Mouse (Mus musculus) layer of hippocampus, adult 11-12 months (tissue): ENCODE measurements around the gene Tex2.
"Not testable (repeated sequence)": the region's sequence is repeated elsewhere in the genome, so short reads cannot be mapped to it uniquely, and the experiment has no call there.

ENCODE experiments used
- DNase-seq: peaks from one replicate; pipeline ENCODE4 v3.0.0; 2022; ENCODE audit warnings: low spot score

Gene Tex2

DNA sequence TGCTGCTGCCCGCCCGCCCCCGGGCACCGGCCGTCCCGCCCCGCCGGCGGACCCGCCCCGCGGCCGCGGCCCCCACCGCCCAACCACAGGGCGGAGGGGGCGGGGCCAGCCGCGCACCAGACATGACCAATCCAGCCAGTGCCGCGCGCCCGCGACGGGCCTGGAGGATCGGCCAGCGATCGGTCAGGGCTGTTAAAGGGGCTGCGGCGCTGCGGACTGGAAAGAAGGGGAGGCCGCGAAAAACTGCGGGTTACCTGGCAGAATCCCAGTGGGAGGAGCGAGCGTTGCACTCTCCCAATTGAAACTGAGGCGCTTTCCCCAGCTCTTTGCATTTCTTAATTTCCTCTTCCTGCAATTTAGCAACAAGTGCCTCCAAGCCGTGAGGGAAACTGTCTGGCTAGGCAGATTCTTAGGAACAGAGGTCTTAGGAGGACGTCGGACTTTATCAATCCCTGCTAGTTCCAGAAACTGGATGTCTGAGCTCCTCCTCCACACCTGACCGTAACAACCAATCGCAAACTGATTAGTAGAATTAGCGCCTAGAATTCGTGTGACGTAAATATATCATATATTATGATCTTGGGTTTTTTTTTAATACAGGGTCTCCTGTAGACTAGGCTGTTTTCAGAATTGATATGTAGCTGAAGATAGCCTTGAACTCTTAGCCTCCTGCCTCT, at the start of gene Tex2:
Gene Tex2, minus strand, starts transcription at position 463 of the 677 bp plus-strand sequence.
- peak; percentile 98 for DNase-seq

DNA sequence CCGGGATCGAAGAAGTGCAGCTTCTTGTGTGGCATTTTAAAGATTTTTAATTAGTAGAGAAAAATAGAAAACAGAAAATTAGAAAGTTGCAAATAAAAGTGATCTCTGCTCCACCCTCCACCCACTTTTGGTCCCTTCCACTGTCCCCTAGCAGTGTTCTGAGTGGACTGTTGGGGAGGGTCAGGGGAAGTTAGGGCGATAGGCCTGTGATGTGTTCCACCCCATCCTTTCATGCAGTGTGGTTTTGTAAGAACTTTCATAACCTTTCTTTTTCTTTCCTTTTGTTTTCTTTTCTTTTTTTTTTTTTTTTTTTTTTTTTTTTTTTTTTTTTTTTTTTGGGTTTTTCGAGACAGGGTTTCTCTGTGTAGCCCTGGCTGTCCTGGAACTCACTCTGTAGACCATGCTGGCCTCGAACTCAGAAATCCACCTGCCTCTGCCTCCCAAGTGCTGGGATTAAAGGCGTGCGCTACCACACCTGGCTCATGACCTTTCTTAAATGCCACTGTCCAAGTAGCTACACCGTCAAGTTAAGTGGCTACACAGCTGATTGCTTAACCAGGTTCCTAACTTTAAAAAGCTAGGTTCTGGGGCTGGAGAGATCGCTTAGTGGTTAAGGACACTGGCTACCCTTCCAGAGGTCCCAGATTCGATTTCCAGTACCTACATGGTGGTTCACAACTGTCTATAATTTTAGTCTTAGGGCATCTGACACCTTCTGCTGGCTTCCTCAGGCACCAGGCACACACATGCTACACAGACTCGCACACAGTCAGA, 49.6 kb upstream of the Tex2 start:
- DNase-seq: no peak

DNA sequence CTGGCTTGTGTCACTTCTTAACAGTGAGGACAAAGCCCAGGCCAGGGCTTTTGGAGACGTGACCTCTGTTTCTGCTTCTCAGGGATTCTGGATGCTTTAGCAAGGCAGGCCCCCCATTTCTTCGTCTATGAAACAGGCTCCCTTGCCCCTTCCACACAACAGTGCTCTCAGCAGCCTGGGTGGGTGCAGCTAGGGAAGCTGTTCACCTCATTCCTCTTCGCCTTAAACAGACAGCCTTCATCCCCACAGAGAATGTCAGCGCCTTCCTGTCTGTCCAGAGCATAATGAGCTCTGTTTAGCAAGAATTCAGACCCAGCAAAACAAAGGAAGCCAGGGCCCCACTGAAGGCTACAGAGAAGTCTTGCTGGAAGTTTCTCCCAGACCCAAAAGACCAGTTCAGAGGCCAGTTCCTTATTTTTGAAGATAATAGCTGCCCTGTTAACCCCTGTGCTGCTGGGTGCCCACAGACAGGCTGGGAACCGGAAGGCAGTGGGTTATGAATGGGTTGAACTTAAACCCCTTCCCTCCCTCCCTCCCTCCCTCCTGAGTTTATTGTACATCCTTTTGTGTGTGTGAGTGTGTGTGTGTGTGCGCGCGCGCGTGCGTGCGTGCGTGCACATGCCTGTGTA, 47.3 kb upstream of the Tex2 start:
- DNase-seq: no peak

DNA sequence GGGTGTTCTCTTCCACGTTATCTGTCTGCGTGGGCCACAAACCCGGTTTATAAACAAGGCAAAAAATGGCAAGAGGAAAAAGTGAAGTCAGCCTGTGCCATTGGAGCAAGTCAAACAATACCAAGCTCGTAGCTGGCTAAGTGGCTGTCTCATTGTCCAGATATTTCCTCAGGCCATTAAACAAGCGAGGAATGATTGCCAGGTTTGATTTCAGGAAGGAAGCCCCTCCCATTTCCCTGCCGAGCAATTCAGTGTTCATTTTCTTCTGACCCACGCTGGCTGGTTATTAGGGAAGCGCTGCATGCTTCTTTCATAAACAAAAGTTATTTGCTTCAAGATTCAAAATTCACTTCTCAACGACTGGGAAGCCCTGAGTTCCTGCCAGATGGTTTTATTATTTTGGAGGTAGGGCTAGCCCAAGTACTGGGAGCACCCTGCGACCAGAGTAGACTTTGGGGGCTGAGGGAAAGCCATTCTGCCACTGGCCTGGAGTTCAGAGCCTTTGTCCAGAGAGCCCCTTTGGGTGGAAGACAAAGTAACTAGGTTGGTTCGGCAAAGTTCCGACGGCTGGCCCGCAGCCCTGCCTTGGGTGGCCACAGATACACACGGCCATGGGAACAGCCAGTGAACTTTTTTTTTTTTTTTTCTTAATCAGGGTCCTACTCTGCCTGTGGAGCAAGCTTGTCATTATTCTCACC, 46.5 kb upstream of the Tex2 start:
- no peak for DNase-seq

DNA sequence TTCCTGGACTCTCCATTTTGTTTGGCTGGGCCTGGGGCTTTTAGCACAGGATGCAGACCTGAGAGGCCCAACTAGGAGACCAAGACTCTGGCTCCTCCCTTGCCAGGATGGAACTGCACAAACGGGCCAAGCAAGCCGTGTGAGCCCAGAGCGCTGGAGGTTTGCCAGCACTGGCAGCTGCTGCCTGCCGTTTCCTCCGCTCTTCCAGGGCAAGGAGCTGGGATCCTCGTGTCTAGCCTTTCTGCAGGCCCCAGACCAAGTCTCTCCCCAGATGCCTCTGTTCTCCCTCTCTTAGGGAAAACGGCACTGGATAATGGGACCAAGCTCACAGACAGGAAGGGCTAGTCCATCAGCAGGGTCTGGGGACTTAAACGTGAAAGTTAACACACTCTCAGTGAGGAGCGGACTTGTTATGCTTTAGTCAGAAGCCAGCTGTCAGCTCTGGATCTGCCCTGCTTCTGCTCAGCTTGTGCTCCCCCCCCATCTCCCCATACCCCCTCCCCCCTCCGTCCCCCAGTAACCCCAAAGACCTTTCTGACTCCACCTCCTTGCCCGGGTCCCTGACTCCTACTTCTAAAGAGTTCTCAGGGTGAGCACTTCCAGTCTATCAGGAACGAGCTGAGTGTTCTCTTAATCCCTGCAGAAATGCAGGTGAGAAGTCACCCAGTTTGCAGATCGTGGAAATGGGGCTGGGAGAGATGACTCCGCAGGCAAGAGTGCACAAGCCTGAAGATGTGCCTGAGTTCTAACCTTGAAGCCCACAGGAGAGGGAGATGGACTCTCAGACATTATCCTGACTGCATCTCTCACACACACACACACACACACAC, 45.0 kb upstream of the Tex2 start:
- peak; percentile 75 for DNase-seq

DNA sequence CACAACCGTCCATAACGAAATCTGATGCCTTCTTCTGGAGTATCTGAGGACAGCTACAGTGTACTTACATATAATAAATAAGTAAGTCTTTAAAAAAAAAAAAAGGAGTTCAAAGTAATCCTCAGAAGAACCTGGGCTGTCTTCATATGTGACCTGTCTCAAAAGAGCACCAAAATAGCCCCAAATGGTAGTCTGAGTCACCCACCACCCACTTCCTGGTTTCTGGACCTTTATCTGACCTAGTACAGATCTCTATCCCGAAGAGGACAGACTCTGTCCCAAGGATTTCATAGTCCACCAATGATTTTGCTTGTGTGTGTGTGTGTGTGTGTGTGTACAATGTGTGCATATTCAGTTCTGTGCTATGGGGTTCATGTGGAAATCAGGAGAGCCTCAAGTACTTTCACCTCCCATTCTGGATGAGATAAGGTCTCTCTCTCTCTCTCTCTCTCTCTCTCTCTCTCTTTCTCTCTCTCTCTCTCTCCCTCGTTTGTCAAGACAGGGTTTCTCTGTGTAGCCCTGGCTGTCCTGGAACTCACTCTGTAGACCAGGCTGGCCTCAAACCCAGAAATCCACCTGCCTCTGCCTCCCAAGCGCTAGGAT, 43.8 kb upstream of the Tex2 start:
- not testable (repeated sequence) for DNase-seq

DNA sequence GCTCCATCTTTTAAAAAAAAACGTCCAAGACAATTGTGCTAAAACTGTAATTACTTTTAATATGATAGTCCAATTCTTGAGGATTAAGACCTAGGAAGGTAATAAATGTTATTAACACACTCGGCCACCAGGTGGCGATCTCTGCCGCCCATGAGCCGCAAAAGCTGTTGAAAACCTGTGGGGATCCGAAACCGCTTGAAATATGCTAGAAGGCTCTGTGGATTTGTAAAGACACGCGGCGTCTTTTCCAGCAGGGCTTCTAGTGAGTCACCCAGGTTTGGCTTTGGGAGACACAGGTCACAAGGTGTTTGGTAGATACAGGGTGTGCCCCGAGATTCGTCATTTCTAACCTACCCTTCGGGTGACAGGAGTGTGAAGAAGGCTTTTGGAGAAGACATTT, 35.1 kb upstream of the Tex2 start:
- peak; percentile 74 for DNase-seq

DNA sequence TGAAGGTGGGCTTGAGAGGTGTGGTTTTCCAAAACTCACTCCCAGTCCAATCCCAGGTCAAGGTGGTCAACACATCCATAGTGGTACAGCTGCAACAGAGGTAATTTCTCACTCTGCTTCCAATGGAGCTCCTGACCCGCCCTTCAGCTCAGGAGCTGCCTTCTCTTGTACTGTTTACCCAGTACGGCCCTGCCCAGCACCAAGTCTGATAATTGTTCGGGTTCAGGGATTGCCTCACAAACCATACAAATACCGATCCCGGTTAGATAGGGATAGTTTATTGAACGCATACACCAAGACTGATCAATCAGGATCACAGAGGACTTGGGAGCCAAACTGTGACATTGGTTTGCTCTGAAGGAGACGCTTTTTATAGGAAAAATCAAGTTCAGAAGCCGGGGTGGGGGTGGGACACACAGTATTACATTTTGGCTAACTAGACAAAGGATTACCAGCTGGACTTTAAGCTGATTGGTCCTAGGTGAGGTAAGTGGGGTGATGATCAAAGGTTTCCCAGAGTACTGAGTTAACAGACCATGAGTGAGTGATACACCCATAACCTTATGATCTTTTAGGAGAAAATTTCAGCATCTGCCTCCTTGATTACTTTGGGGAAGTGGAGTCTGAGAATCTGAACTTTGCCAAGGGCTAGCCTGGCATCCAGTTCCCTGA, 29.9 kb upstream of the Tex2 start:
- no peak for DNase-seq

DNA sequence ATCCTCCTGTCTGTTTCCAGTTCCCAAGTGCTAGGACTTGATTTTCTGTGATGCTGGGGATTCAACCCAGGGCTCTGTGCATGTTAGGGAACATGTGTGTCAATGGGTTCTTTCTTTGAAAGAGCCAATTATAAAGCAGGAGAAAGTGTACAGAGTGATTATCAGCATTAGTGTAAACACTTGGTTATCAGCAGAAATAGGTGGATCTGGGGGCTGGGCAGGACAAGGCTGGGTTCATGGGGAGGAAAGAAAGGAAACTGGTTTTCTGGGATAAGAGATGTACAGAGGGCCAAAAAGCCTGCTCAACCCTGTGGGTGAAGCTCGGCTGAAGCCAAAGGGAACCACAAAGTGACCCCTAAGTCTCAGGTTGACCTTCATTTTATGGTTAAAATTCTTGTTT, 28.4 kb upstream of the Tex2 start:
- no peak for DNase-seq

DNA sequence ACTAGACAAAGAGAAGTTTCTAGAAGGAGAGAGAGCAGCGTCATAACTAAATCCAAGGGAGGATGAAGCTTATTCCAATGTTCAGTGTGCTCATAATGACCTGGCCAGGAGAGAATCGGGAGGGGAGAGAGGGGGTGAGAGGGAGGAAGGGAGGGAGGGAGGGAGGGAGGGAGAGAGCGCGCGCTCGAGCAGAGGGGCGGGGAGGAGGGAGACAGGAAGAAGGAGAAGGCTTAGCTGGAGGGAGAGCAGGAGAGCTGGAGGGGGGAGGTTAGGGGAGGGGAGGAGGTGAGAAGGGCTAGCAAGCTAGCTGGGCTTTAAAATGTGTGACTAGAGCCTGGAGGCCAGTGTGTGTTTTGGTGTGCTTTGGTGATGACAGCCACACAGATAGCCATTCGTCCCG, 26.8 kb upstream of the Tex2 start:
- no peak for DNase-seq

DNA sequence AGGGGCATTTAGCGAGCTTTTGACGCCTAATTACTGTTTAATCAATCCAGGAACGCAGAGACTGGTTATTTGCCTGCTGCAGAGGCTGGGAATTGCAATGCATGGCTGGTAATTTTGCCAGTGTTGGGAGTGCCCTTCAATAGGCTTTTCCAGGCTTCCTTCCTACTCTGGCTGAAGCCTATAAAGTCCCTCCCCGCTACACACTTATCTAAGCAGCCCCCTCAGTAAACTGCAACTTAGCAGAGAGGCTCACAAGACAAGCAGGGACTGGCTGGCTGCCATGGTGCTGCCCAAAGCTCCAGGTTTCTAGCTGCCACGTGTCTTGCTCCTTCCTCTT, 26.1 kb upstream of the Tex2 start:
- no peak for DNase-seq

DNA sequence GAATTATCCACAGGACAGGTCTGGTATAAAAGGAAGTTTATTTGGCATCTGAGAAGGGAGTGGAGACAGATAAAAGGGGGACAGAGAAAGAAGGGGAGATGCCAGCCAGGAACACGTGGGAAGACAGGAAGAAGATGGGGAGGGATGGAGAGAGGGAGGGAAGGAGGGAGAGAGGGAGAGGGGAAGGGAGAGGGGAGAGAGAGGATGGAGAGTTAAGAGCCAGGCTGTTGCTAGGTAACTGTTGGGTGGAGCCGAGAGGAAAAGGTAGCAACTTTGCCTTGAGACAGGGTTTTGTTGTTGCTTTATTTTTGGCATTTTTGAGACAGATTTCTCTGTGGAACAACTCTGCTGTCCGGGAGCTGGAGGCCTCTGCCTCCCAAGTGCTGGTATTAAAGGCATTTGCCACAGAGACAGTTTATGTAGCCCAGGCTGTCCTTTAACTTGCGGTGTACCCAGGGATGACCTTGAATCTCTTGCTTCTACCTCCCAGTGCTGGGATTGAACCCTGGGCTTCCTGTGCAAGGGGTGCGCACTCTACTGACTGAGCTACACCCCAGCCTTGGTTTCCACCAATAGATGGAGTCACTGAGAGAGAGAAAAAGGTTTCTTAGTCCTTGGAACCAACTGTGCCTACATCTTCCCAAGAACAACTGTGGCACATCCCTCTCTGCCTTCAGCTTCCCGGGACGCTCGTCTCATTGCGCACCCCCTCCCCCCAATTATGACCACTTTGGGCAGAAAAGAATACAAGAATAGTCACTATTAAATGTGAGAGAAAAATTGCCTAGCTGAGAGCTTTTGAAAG, 25.5 kb upstream of the Tex2 start:
- DNase-seq: no peak

DNA sequence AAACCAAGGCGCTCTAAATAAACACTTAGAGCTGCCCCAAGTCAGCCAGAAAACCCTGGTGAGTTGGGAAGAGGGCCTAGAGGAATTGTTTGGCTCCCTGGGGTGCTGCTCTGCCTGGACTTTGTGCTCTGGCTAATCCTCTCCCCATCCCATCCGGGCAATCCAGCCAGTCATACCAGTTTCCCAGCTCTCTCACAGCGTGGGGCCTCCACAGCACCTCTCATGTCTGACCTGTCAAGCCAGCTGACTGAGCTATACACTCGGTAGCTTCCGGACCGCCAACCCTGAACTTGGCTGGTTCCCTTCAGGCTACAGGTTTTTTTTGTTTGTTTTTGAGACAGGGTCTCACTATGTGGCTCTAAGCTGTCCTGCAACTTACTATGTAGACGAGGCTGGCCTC, 24.5 kb upstream of the Tex2 start:
- no peak for DNase-seq

DNA sequence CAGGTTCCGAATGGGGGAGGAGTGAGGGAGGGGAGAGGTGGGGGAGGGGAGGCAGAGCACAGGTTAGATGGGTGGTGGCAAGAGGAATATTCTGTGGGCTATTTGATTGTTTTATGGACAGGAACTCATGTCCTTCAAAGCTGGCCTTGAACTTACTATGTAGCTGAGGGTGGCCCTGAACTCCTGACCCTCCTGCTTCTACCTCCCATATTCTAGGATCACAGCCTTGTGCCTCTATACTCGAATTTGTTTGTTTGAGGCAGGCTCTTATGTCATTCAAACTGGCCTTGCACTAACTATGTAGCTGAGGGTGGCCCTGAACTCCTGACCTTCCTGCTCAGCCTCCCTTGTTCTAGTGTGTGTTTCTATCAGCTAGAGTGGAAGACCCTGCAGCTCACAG, 22.7 kb upstream of the Tex2 start:
- DNase-seq: no peak

DNA sequence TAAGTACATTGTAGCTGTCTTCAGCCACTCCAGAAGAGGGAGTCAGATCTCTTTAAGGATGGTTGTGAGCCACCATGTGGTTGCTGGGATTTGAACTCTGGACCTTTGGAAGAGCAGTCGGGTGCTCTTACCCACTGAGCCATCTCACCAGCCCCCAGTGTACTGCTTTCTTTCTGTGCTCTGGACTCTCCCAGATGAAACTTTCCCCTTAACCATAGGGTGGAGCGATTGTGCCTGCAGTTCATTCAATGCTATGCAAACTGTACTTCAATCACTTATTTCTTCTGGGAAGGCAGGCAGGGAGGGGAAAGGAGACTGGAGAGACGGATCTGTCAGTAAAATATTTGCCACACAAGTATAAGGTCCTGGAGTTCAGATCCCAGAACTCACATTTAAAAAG, 21.0 kb upstream of the Tex2 start:
- not testable (repeated sequence) for DNase-seq

DNA sequence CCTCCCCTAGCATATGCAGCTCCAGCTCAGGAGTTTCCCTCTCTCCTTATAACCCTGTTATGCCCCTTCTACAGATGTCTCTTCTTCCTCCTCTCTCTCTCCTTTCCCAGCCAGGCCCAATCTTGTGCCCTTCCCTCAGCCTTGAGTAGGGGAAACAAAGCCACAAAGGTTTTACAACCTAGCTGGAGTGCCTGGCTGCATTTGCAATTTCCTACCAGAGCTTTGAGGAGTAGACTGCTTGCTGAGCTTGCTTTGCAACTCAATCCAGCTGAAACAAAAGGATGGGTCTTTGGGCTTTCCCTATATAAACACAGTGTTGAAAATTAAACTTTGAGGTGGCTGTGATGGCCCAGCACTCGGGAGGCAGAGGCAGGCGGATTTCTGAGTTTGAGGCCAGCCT, 20.2 kb upstream of the Tex2 start:
- DNase-seq: no peak

DNA sequence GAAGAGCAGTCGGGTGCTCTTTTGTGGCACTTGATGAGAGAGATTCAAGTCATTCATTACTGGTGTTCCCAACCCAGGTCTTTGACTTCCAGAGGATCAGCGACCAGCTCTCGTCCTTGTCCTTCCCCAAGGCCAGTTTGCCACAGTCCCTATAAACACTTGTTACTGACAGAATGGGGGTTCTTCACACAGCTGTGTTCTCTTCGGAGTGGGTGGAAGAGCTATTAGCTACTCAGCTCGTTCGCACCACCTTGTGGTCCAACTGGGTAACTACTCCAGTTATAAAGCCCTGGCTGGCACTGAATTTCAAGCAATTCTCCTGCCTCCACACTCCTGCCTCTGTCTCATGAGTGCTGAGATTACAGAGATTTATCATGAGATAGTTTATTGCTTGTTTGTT, 14.5 kb upstream of the Tex2 start:
- peak; percentile 76 for DNase-seq

DNA sequence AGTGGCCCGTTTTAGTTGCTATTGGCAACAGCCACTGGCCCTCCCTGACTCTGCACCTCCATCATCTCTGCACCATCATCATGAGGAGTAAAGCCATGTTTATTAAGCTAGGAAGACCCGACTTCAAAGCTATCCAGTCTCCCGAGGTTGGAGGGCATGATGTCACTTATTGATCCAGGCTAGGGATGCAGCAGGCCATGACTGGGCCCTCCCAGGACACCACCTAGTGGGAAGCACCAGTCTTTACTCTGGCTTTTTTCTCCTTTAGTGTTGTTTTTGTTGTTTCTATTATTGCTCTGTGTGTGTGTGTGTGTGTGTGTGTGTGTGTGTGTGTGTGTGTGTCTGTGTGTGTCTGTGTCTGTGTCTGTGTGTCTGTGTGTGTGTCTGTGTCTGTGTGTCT, 12.4 kb upstream of the Tex2 start:
- no peak for DNase-seq

DNA sequence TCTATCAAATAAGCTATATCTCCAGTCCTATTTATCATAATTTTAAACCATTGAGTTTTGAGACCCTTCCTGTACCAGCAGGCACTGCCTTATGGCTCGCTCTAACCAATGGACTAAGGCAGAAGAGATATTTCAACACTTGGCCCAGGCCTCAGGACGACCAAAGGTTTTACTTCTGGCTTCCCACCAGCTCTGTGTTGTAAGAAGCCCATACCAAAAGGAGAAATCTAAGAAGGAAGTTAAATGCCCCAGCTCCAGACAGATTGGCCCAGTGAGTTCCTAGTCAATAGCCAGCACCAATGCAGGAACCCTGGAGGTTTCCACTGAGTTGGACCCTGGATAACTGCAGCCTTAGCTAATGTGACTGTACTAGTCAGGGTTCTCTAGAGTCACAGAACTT, 10.4 kb upstream of the Tex2 start:
- peak; percentile 30 for DNase-seq

DNA sequence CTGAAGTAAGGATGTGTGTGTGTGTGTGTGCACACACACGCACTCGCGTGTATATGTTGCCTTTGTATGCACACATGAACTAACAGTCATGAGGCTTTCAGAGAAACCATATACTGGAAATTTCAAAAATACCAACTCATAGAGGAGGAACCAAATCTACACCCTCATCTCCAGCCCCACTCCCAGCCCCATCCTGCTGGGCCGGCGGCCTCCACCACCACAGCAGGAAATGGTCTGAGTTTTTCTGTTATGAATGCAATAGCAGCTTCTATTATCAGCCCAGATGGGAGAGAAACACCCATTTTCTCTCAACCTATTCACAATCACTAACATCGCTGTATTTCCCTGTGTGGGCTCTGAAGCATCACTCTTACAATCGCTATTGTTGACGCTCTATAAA, 8.8 kb upstream of the Tex2 start:
- DNase-seq: no peak
